Mouse (Mus musculus): ENCODE data around the gene Olfr342. TPM values are rescaled to one million over a fixed set of nuclear protein-coding genes. Genes with fewer than 3 reads are reported as not detected.

Olfr342 gene
- not detected in 2 replicates for polyA plus RNA-seq (2015; fragmentation: Nextera tagmentation; extraction: Ambion mirVana)

- Histone ChIP-seq H3K36me3 (no peaks in the 10 kb centered on the region), H3K9ac (no peak within 1 kb of the TSS), H3K9me3 (peaks cover 29% of the 10 kb centered on the region), H3K4me1 (replicated peaks) (no peaks in the 10 kb centered on the region), H3K4me3 (no peak within 1 kb of the TSS), H3K4me2 (no peak within 1 kb of the TSS), H3K27ac (replicated peaks) (no peak within 1 kb of the TSS), H3K27me3 (no peaks in the 10 kb centered on the region)
- no peak for ATAC-seq (ENCODE audit: low read depth)
- 77% methylated on average over 3 of the region's 3 CpGs for WGBS
Measured at GRCm38 (mm10) chr2:36524698-36525097, at the start of gene Olfr342. TSS of gene Olfr342 (plus strand) at chr2:36524998.

- no peak within 1 kb of the TSS for H3K27ac ChIP-seq (replicated peaks)
- no peak for ATAC-seq (ENCODE audit: low read depth)
- no peak within 1 kb of the TSS for H3K4me2 ChIP-seq
- H3K9ac ChIP-seq, result no peak within 1 kb of the TSS
- no peaks in the 10 kb centered on the region for H3K36me3 ChIP-seq
- peaks cover 9% of the 10 kb centered on the region; the same call in 1 of the 2 replicates for H3K9me3 ChIP-seq
- H3K27me3 ChIP-seq, result no peaks in the 10 kb centered on the region
- H3K4me3 ChIP-seq, result no peak within 1 kb of the TSS
- H3K4me1 ChIP-seq (replicated peaks), result no peaks in the 10 kb centered on the region
Measured at GRCm38 (mm10) chr2:36482368-36482767, 42.4 kb upstream of the Olfr342 start, which contains the start of gene Olfr341. TSS of gene Olfr341 (minus strand) at chr2:36482468.

DNA sequence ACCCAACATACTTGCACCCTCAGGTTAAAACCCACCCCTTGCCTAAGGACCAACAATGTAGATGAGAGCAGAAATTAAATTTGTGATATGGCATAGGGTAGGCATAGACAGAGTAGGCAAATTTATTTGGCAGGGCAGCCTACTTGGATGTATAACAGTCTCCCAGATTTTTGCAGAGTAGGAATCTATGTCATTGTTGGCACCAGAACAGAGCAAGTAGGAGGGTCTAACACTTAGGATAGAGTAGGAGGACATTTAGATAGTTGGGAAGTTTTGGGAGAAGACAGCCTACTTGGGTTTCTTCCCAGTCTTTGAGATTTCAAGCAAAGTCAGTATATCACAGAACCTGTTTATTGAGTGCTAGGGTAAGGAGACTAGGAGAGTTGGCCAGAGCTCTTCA is 40.4 kb downstream of the Olfr342 start:
- H3K4me2 ChIP-seq, result no peak overlapping the region
- no peak overlapping the region for H3K27ac ChIP-seq (replicated peaks)
- no peaks in the 10 kb centered on the region for H3K4me1 ChIP-seq (replicated peaks)
- no peak overlapping the region for H3K9ac ChIP-seq
- no peak for ATAC-seq (ENCODE audit: low read depth)
- no peak overlapping the region for H3K4me3 ChIP-seq
- H3K36me3 ChIP-seq, result no peaks in the 10 kb centered on the region
- H3K27me3 ChIP-seq, result no peaks in the 10 kb centered on the region
- peaks cover 43% of the 10 kb centered on the region for H3K9me3 ChIP-seq

- no peak within 1 kb of the TSS for H3K9ac ChIP-seq
- WGBS, result 76% methylated on average over 1 of the region's 1 CpGs
- no peak within 1 kb of the TSS for H3K4me3 ChIP-seq
- no peaks in the 10 kb centered on the region for H3K4me1 ChIP-seq (replicated peaks)
- H3K27me3 ChIP-seq, result no peaks in the 10 kb centered on the region
- H3K36me3 ChIP-seq, result no peaks in the 10 kb centered on the region
- H3K4me2 ChIP-seq, result no peak within 1 kb of the TSS
- no peak within 1 kb of the TSS for H3K27ac ChIP-seq (replicated peaks)
- ATAC-seq (ENCODE audit: low read depth), result no peak
- H3K9me3 ChIP-seq, result peaks cover 36% of the 10 kb centered on the region
Measured at GRCm38 (mm10) chr2:36566362-36566761, 41.6 kb downstream of the Olfr342 start, which contains the start of gene Olfr344. TSS of gene Olfr344 (plus strand) at chr2:36566662.

DNA sequence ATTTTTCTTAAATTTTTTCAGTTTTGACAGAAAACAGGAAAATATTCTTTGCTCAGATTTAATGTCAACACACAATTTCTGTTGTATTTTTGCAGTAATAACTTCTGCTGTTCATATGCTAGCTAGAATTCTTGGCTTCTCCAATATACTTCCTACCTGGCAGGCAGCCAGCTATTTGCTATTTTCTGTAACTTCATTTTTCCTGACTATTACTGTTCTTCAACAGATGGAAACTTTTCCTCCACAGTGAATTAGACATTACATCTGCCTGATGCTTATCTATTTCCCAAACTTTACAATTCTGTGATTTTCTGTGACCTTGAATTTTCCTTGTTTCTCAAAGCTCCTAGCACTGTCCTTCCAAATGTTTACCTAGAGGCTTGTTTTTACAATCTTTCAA is 42.2 kb downstream of the Olfr342 start:
- ATAC-seq (ENCODE audit: low read depth), result no peak
- Histone ChIP-seq H3K36me3 (no peaks in the 10 kb centered on the region), H3K27ac (replicated peaks) (no peak overlapping the region), H3K27me3 (no peaks in the 10 kb centered on the region), H3K4me3 (no peak overlapping the region), H3K4me1 (replicated peaks) (no peaks in the 10 kb centered on the region), H3K9me3 (peaks cover 30% of the 10 kb centered on the region), H3K4me2 (no peak overlapping the region), H3K9ac (no peak overlapping the region)

GRCm38 (mm10) chr2:36567845-36568244 is 43.0 kb downstream of the Olfr342 start:
- Histone ChIP-seq H3K4me3 (no peak overlapping the region), H3K4me2 (no peak overlapping the region), H3K9me3 (peaks cover 30% of the 10 kb centered on the region), H3K36me3 (no peaks in the 10 kb centered on the region), H3K9ac (no peak overlapping the region), H3K4me1 (replicated peaks) (no peaks in the 10 kb centered on the region), H3K27me3 (no peaks in the 10 kb centered on the region), H3K27ac (replicated peaks) (no peak overlapping the region)
- WGBS, result 95% methylated on average over 3 of the region's 3 CpGs
- no peak for ATAC-seq (ENCODE audit: low read depth)

Other genes with a start within 250 kb of the Olfr342 start
- gene Olfr338, start 151.5 kb upstream of the Olfr342 start, polyA plus RNA-seq (2015; fragmentation: Nextera tagmentation; extraction: Ambion mirVana), result 0.04 TPM in 1 of 2 replicates, not detected in the other
- not detected in 2 replicates for gene Olfr339, start 106.1 kb upstream of the Olfr342 start, polyA plus RNA-seq (2015; fragmentation: Nextera tagmentation; extraction: Ambion mirVana)
- not detected in 2 replicates for gene Olfr340, start 72.4 kb upstream of the Olfr342 start, polyA plus RNA-seq (2015; fragmentation: Nextera tagmentation; extraction: Ambion mirVana)
- gene Olfr341, start 42.5 kb upstream of the Olfr342 start, polyA plus RNA-seq (2015; fragmentation: Nextera tagmentation; extraction: Ambion mirVana), result not detected in 2 replicates
- not detected in 2 replicates for gene Olfr344, start 41.7 kb downstream of the Olfr342 start, polyA plus RNA-seq (2015; fragmentation: Nextera tagmentation; extraction: Ambion mirVana)
- not detected in 2 replicates for gene Olfr345, start 115.0 kb downstream of the Olfr342 start, polyA plus RNA-seq (2015; fragmentation: Nextera tagmentation; extraction: Ambion mirVana)
- gene Olfr346, start 160.8 kb downstream of the Olfr342 start, polyA plus RNA-seq (2015; fragmentation: Nextera tagmentation; extraction: Ambion mirVana), result not detected in 2 replicates
- not detected in 2 replicates for gene Olfr347, start 206.9 kb downstream of the Olfr342 start, polyA plus RNA-seq (2015; fragmentation: Nextera tagmentation; extraction: Ambion mirVana)